Mouse (Mus musculus) gastrocnemius, postnatal 36 days (tissue): ENCODE measurements around the gene Clhc1. TPM values are rescaled to one million over a fixed set of nuclear protein-coding genes. Genes with fewer than 3 reads are reported as not detected.
"Not testable (repeated sequence)": the region's sequence is repeated elsewhere in the genome, so short reads cannot be mapped to it uniquely, and the experiment has no call there.

Source experiments
- DNase-seq, 2 experiments: peaks; one replicate each; pipeline ENCODE4 v3.0.0; 2022
- intact Hi-C: fragments of 180-260 bp; cut with DNase I; formaldehyde crosslinking; loops from one replicate; pipeline ENCODE4 v1.15.1; 2025
- long read RNA-seq, 2 experiments: library from polyadenylated mRNA; stranded (forward); transcript quantifications; one replicate each; pipeline ENCODE4 v2.0.0; 2021
- total RNA-seq, 2 experiments: library from RNA; stranded (reverse); gene quantifications; 2 replicates each; pipeline ENCODE4 v1.2.3; 2021

Gene Clhc1
- not detected for total RNA-seq
- long read RNA-seq, experiment 1, result 0 reads
- long read RNA-seq, experiment 2, result 0 reads

DNA sequence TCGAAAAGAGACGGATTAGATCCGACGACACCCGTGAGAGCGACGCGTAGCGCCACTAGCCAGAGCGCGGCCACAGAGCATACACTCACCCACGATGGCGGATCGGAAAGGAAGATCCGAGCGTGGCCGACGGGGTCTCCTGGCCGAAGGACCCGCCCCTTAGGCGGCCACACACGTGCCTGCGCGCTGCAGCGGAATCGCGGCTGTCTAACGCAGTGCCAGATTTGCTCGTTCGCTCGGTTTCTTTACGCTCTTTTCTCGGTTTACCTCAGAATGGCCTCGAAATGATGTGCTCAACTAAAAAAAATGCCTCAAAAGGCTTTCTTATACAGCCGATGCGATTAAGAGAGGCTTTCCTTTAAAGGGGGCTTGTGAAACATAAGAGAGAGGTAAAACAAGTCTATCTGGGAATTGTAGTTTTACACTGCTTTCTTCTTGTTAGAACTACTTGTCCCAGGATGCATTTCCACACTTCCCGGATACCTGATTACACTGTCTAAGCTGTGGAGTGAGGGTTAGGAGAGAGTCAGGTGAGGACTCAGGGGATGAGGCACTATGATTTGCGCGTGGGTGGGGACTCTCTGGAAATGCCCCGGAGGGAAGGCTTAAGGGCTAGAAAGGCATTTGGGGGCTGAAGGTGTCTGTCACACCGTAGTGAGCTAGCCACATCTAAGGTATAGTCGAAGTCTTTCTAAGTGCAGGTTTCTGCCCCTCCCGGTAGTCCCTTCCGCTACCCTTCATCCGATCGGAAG lies at the start of gene Clhc1, which contains the start of gene Rps27a:
Gene Clhc1, plus strand, starts transcription at position 199 of the 752 bp plus-strand sequence.
Gene Rps27a, minus strand, starts transcription at position 358 of the 752 bp plus-strand sequence.
- intact Hi-C loops, result loop anchor here (5.0 kb wide), 1 partner anchor 176 kb away; the partner anchor contains the start of gene Ccdc88a
- DNase-seq, result peak; percentile 91 to 94

DNA sequence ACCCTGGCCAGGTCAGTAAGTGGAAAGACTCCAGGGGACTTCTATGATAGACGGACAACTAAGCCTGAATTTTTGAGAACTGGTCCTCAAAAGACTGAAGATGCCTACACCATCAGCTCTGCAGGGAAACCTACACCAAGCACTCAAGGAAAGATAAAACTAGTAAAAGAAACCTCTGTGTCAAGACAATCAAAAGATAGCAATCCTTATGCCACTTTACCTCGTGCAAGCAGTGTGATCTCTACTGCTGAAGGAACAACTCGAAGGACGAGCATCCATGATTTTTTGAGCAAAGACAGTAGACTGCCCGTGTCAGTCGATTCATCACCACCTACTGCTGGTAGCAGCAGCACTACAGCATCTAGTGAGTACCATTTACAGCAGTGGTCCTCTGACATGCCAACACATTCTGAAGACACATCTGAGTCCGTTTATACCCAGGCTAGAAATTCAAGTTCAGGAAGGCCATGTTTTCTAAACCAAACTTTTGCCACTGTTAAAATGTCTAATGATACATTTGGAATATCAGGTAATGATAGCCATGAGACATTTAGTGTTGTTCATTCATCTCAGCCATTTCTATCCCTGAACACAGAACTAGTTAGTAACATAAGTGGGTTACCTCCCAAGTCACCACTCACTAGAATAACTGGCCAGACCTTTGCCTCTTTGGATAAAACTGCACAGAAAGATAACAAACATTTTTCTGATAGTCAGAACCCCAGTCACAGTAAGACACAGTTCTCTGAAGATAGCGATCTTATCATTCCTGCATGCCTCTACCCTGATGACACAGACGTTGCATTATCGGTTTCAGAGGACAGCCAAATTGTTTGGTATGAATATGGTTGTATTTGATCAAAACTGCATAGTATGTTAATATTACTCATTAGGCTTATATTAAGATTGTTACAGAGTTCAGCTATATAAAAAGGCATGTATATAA lies 43.5 kb upstream of the Clhc1 start:
- DNase-seq, result no peak
- intact Hi-C loops, result no loop called here

DNA sequence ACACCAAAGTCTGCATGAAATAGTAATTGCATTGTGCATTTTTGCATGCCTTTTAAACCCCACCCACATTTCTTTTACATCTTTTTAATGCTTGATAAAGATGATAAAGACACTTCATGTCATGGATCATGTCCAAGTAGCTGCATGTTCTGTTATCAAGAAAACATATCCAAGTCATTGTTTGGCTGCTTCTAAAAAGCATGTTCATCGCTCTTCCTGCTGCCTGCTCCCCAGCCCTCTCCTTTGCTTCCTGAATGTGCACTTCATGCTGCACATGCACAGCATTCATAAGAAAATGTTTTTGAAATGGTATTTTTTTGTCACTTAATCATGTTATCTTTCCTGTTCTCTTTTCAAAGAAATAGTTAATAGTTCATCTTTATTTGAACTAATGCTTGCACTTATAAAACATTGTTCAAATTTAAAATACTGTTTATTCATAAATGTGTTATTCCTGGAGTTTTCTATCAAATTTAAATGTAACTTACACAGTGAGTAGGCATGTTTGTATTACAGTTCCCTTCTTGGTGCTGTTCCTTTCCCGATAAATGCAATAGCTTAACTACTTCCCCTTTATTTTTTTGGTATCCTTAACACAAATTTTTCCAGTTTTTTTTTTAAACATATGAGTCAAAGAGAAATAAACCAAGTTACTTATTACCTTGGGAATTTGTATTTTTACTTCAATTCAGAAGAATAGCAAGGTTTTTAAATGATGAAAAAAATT lies 42.7 kb upstream of the Clhc1 start:
- intact Hi-C loops, result no loop called here

DNA sequence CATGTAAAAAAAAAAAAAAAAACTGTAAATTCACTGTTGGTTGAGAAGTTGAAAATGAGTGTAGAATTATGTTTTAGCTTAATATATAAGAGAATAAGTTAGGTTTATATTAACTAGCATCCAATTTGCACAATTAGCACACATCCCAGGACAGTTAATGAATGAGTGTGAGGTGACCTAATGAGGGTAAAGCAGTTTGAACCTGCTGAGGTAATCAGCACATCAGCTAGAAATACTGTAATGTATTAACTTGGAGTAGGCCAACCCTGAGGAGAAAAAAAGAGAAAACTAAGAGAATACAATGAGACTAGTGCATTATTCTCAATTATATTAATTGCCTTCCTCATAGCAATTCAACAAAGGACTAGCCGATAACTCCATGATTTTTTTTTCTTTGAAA lies 38.3 kb upstream of the Clhc1 start:
- intact Hi-C loops, result no loop called here
- no peak for DNase-seq

More for the DNA sequence above, 42.7 kb upstream of the Clhc1 start:
- no peak for DNase-seq

DNA sequence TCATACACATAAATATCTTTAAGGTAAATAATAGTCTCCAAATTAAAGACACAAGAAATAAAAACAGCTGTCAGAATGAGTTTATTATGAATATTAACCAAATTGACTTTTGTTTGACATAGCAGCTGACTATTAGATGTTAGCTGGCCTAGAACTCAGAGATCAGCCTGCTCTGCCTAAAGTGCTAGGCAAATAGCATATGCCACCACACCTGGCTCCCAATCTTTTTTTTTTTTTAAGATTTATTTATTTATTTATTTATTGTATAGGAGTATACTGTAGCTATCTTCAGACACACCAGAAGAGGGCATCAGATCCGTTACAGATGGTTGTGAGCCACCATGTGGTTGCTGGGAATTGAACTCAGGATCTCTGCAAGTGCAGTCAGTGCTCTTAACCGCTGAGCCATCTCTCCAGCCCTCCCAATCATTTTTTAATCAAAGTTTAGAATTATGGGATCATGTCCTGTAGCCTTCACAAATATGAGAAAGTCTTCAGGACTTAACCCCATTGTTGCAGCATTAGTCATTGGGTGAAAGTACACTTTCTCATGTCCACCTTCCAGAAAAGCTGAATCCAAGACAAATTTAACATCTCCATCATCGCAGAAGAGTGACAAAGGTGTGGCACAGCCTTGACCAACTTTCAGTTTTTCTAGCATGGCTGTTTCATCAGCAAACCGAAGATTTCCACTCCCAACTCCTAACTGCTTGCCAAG lies 34.8 kb upstream of the Clhc1 start:
- DNase-seq, result no peak
- intact Hi-C loops, result loop anchor here (10.0 kb wide), 1 partner anchor 268 kb away; the partner anchor contains the start of gene Cfap36

DNA sequence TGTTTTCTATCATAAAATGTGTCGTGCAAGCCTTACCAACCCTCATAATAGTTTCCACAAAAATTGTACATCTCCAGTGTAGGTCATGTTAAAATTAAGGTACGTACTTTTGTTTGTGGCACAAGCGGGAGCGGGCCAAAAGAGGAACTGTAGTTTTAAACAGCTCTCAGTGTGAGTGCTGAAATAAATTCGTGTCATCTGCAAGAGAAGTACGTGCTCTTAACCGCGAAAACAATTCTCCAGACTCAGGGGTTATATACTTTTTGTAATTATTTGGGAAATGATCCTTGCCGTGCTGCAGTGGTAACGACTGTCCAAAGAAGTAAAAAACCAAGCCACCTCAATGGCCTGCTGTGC lies 33.4 kb upstream of the Clhc1 start:
- no peak for DNase-seq
- intact Hi-C loops, result loop anchor here (10.0 kb wide), 1 partner anchor 270 kb away; the partner anchor contains the start of gene Cfap36

DNA sequence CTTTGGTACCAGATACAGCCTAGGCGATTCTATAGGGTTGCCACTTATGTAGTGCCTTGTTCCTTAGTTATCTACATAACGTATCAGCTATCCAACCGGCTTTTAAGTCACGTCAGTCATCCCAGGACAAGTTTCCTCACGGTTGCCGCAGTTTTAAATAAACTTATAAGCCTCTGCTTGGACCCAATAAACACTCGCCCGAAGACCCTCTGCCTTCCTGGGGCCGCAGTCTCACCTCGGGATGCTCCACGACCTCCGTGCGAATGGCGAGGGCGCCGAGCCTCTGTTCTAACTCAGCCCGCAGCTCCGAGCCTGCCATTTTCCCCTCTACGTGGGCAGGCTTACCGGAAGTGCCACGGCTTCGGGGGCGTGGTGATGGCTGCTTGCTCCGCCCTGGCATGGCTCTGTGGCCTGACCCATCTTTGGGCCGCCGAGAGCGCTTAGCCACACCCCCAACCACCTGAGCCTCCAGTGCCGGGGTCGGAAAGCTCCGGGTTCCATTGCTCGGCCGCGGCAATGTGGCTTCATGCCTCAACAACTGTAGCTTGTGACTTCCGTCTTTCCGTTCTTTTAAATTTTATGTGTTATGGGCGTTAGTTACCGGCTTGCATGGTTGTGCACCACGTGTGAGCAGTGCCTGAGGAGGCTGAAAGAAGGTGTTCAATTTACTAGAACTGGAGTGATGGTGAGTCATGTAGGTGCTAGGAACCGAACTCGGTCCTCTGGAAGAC lies 32.9 kb upstream of the Clhc1 start, which contains the start of gene Prorsd1:
Gene Prorsd1, minus strand, starts transcription at position 352 of the 731 bp plus-strand sequence.
- peak; percentile 82 to 87 for DNase-seq
- intact Hi-C loops, result loop anchor here (5.0 to 10.0 kb wide), 2 partner anchors 143 to 270 kb away; partner anchors contain the start of genes Ccdc88a and Cfap36

DNA sequence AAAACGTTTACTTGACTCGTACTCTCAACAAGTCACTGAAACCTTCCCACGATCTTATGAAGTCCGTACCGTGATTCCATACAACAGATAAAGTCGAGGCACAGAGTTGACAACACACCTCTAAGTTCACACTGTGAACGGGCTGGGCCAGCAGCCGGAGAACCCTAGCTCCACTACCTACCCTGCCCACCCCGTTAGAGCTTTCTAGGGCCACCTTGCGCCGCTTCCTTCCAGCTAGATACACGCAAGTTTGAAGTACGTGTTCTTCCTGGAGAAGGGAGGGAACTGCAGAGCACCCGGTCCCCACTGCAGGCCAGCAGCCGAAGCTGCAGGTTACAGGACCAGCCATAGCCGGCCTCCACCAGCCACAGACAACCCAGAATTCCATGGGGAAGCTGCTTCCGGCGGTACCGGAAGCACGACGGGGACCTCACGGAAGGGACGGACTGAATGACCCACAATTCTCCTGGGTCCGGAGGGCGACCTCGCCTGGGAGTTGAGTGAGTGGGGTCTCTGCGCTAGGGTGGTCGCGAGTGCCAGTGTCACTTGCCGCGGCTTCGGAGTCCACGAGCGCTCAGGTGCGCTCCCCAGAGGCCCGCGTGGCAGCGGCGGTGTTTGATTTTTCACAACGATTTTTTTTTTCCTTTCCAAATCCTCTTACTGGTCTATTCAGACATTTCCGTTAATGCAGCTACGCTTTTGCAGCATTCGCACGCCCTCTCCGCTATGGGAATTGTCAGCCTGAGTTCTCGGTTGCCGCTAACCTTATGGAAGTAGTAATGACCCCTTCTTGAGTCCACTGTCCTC lies 21.6 kb upstream of the Clhc1 start, which contains the start of gene Mtif2:
Gene Mtif2, plus strand, starts transcription at position 421 of the 807 bp plus-strand sequence.
- peak; percentile 67 to 76 for DNase-seq
- intact Hi-C loops, result no loop called here

DNA sequence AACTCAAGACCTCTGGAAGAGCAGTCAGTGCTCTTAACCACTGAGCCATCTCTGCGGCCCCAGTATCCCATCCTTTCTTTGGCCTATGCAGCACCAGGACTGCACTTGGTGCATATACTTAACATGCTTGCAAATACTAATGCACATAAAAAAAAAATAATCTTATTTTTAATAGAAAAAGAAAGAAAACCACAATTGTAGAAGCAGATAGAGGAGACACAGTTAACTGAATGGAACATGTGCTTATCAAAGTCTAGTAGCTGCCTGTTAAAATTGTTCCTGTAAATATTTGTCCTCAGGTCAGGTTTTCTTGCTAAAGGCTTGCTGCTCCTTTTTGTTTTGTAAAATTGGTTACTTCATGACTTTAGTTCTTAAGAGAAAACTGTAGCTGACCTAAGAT lies 9.5 kb upstream of the Clhc1 start:
- no peak for DNase-seq
- intact Hi-C loops, result no loop called here

DNA sequence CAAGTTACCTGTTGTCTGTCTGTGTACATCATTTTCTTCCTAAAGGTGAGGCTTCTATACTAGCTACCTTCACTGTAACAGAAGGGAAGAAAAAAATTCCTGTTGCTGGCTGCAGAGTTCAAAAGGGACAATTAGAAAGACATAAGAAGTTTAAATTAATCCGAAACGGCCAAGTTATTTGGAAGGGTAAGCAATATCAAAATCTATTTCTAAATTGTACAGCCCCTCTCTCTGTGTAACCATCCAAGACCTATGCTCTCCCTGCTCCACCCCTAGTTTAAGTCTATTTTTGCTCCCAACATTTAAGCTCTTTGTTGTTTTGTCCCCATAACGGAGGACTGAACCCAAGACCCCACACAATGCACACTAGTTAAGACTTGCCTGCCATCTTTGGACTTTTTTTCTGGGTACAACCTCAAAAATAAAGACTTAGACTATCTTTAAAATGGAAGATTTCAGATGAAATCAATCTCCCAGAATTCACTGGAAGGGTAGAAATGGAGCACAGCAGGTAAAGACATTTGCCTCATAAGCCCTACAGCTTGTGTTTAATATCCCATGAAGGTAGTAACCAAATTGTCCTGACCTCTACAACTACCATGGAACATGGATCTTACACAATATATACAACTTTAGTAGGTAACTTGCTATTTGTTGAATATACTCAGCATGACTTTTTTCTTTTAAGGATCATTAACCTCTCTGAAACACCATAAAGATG lies 3.4 kb upstream of the Clhc1 start:
- no peak for DNase-seq
- intact Hi-C loops, result no loop called here

DNA sequence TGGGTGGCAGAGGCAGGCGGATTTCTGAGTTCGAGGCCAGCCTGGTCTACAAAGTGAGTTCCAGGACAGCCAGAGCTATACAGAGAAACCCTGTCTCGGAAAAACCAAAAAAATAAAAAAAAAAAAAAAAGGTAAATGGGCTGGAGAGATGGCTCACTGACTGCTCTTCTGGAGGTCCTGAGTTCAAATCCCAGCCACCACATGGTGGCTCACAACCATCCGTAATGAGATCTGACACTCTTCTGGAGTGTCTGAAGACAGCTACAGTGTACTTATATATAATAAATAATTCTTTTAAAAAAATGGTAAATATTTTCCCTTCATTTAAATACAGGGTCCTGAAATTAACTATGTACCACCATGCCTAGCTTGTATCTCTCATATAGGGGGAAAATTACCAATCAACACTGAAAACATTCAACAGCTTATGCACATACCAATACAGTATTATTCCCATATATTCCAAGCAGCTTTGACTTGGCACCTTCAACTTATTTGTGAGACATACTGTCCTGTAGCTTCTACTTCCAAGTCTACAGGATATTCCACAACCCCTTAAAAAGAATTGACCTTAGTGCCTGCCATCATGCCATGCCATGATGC lies 2.5 kb upstream of the Clhc1 start:
- intact Hi-C loops, result loop anchor here (5.0 kb wide), 1 partner anchor 173 kb away; the partner anchor contains the start of gene Ccdc88a

DNA sequence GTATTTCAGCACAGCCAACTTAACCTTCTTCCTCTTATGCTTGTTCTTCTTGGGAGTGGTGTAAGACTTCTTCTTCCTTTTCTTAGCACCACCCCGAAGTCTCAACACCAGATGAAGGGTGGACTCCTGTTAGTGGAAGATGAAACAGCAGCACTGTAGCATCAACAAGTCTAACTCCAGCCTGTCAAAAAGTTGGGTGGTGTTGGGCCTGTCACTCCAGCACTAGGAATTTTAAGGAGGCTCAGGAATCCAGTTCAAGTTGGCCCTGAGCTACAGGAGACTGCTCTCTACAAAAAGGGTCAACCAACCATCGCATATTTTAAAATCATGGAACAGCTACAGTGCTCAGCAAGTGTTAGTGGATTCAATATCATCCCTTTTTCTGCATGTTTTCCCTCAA lies 1.5 kb upstream of the Clhc1 start:
- intact Hi-C loops, result loop anchor here (5.0 kb wide), 1 partner anchor 174 kb away; the partner anchor contains the start of gene Ccdc88a
- DNase-seq, result not testable (repeated sequence)

More for the DNA sequence above, 2.5 kb upstream of the Clhc1 start:
- DNase-seq, result not testable (repeated sequence)

DNA sequence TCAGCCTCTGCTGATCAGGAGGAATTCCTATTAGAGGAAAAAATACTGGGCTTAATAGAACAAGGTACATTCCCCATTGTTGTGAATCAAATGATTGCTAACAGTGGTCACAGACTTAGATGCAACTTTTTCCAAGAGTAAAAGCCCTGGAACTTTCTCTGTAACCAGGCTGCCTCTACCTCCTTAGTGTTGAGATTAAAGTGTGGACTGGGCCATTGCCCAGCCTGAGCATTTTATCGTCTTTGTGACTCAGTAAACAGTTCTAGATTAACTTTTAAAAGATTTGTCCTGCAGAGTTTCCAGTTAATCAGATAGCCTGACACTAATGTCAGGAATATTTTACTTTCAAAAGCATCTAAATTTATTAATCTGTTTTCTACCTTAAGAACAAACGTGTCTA lies 988 bp upstream of the Clhc1 start:
- no peak for DNase-seq
- intact Hi-C loops, result loop anchor here (5.0 kb wide), 1 partner anchor 174 kb away; the partner anchor contains the start of gene Ccdc88a

DNA sequence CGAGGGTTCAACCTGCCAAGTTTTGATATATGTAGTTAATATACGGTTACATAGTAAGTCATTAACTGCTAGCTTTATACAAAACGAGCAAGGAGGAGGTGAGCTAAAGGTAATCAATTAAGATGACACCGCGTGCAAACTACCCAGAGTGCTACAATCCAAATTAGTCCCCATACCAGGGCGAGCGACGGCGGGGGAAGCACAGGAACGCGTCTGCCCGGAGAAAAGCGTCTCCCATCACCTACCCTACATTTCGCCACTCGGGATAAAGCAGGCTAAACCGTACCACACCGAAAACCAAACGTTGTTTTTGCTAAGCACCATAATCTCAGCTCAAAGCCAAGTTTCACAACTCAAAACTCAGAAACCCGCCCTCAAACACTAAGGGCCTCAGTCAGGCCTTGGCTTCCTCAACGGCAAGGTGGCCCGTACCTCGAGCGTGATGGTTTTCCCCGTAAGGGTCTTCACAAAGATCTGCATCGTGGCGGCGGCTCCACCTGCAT lies 450 bp upstream of the Clhc1 start:
- intact Hi-C loops, result loop anchor here (5.0 kb wide), 1 partner anchor 175 kb away; the partner anchor contains the start of gene Ccdc88a
- no peak for DNase-seq

DNA sequence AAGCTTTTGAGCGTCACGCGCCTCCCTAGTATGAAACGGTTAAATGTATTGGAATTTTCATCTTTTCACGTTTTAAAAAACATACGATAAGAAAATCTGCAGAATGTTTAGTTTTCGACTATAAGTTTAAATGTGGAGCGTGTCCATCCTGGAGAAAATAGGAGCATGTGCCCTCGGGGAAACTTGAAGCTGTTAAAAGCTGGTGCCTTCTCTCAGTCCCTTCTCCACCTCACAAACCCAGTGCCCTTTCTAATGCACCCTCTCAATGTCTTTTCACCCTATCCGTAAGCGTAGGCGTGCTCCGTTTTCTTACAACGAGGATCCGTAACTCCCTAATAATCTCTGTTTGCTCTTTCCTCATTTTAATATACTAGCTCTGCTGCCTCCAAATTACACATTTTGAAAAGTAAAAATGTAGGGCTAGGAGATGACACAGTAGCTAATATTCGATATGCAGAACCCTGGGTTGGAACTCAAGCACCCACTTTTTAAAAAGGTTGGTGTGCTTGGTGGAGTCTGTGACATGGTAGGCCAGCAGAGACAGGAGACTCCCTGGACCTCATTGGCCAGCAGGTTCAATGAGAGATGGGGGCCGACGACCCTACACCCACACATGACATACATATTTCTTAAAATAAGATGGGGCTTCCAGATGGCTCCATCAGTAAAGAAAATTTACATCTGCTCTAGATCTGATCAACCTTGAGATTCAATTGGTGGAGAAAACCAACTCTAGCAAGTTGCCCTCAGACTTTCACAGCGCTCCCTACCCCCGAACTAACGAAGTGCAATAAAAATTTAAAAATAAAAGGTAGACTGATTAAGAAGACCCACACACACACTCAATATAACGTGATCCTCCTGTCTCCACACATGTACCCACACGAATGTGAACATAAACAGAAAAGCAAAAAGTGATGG lies 1.0 kb downstream of the Clhc1 start:
- DNase-seq, result no peak
- intact Hi-C loops, result loop anchor here (5.0 kb wide), 1 partner anchor 176 kb away; the partner anchor contains the start of gene Ccdc88a
